ENCODE assay signal across 8 mouse cellular contexts in the genomic region with DNA sequence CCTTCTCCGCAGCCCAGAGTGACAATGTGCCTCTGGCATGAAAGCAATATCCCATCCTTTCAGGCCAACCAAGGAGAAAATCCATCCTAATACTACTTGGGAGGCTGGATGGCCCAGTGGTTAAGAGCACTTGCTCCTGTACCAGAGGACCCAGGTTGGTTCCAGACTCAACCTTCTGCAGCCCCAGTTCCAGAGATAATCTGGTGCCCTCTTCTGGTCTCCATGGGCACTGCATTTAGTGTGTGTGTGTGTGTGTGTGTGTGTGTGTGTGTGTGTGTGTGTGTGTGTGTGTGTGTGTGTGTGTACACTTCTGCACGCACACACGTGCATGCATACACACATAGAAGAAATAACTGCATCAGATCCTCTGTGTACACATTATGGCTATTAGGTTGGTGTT. TPM values are rescaled to one million over a fixed set of nuclear protein-coding genes. Genes with fewer than 3 reads are reported as not detected.
DNase-seq lines count a peak whose midpoint lies in the region; ATAC-seq lines count a peak whose summit lies in the region.

No protein-coding gene starts in this region.

- no peak overlapping the region for H3K27ac ChIP-seq in forebrain, embryonic 14.5 days (ENCODE audit: low read depth, low read length)
- no peak overlapping the region for H3K27ac ChIP-seq in forebrain, embryonic 15.5 days (replicated peaks)

- no peak overlapping the region for H3K9ac ChIP-seq in forebrain, embryonic 14.5 days (ENCODE audit: low read length)
- H3K9ac ChIP-seq in forebrain, embryonic 15.5 days (replicated peaks), result no peak overlapping the region

- WGBS in forebrain, embryonic 14.5 days, result 76% methylated on average over 3 of the region's 3 CpGs
- WGBS in forebrain, embryonic 15.5 days, result 72% methylated on average over 3 of the region's 3 CpGs

- peaks cover 39% of the 10 kb centered on the region for H3K36me3 ChIP-seq in forebrain, embryonic 14.5 days (ENCODE audit: control insufficient read depth, insufficient read depth, low read length)
- H3K36me3 ChIP-seq in forebrain, embryonic 15.5 days, result peaks cover 37% of the 10 kb centered on the region

- peak; percentile 13 for DNase-seq in forebrain, embryonic 14.5 days (ENCODE audit: low spot score)
- DNase-seq in right cerebral cortex, postnatal 4 days, result peak; percentile 23
- no peak for DNase-seq in right cerebral cortex, postnatal 10 days (ENCODE audit: low spot score in 2 of 2)
- DNase-seq in embryo, embryonic 9.5 days (ENCODE audit: extremely low spot score), result peak; percentile 11
- no peak for DNase-seq in frontal cortex, postnatal 14 days (ENCODE audit: low spot score in 2 of 2)
- DNase-seq in heart, adult 9 months (ENCODE audit: low spot score in 2 of 2), result no peak

- no peak overlapping the region for H3K4me2 ChIP-seq in forebrain, embryonic 14.5 days (ENCODE audit: low read length)
- H3K4me2 ChIP-seq in forebrain, embryonic 15.5 days (replicated peaks), result no peak overlapping the region

- no peaks in the 10 kb centered on the region for H3K4me1 ChIP-seq in forebrain, embryonic 14.5 days (ENCODE audit: control insufficient read depth, insufficient read depth, low read length)
- H3K4me1 ChIP-seq in forebrain, embryonic 15.5 days, result no peaks in the 10 kb centered on the region

- no peak for ATAC-seq in forebrain, embryonic 14.5 days
- no peak for ATAC-seq in forebrain, embryonic 15.5 days (replicated peaks)
- peak; percentile 58 for ATAC-seq in megakaryocyte, adult 5-6 weeks (ENCODE audit: poor library complexity, severe bottlenecking)

- no peaks in the 10 kb centered on the region for H3K27me3 ChIP-seq in forebrain, embryonic 14.5 days (replicated peaks; ENCODE audit: control insufficient read depth, insufficient read depth, low read length)
- H3K27me3 ChIP-seq in forebrain, embryonic 15.5 days, result no peaks in the 10 kb centered on the region

- no peak overlapping the region for H3K4me3 ChIP-seq in forebrain, embryonic 14.5 days (ENCODE audit: low read depth, low read length)
- H3K4me3 ChIP-seq in forebrain, embryonic 15.5 days, result no peak overlapping the region

- no peaks in the 10 kb centered on the region for H3K9me3 ChIP-seq in forebrain, embryonic 14.5 days (replicated peaks; ENCODE audit: control insufficient read depth, low read length)
- H3K9me3 ChIP-seq in forebrain, embryonic 15.5 days, result no peaks in the 10 kb centered on the region

RNA-seq across cellular contexts. Expression of a gene that starts 10.1 kb away (rescaled TPM):
- 261 and 273 TPM in 2 replicates for polyA plus RNA-seq in forebrain, embryonic 14.5 days (2014; fragmentation: Nextera tagmentation; extraction: Ambion mirVana)
- polyA plus RNA-seq in forebrain, embryonic 15.5 days (2015; fragmentation: Nextera tagmentation; extraction: Ambion mirVana), result 197 and 209 TPM in 2 replicates
- total RNA-seq in megakaryocyte, adult 5-6 weeks (2015), result 165 and 185 TPM in 2 replicates
- total RNA-seq in megakaryocyte, adult 5-6 weeks (2017), result 130 and 132 TPM in 2 replicates

RNA-seq across cellular contexts. Expression of a gene that starts 10.2 kb away (rescaled TPM):
- polyA plus RNA-seq in forebrain, embryonic 14.5 days (2014; fragmentation: Nextera tagmentation; extraction: Ambion mirVana), result 388 and 475 TPM in 2 replicates
- 328 and 352 TPM in 2 replicates for polyA plus RNA-seq in forebrain, embryonic 15.5 days (2015; fragmentation: Nextera tagmentation; extraction: Ambion mirVana)
- total RNA-seq in megakaryocyte, adult 5-6 weeks (2015), result 78.7 and 89.2 TPM in 2 replicates
- 163 and 189 TPM in 2 replicates for total RNA-seq in megakaryocyte, adult 5-6 weeks (2017)

RNA-seq across cellular contexts. Expression of a gene that starts 23.6 kb away (rescaled TPM):
- polyA plus RNA-seq in forebrain, embryonic 14.5 days (2014; fragmentation: Nextera tagmentation; extraction: Ambion mirVana), result 5.1 and 5.8 TPM in 2 replicates
- 3.6 and 5.8 TPM in 2 replicates for polyA plus RNA-seq in forebrain, embryonic 15.5 days (2015; fragmentation: Nextera tagmentation; extraction: Ambion mirVana)
- total RNA-seq in megakaryocyte, adult 5-6 weeks (2015), result 0.48 TPM in 1 of 2 replicates, not detected in the other
- total RNA-seq in megakaryocyte, adult 5-6 weeks (2017), result 0.40 TPM in 1 of 2 replicates, not detected in the other

RNA-seq across cellular contexts. Expression of a gene that starts 23.7 kb away (rescaled TPM):
- 18.3 and 22.0 TPM in 2 replicates for polyA plus RNA-seq in forebrain, embryonic 14.5 days (2014; fragmentation: Nextera tagmentation; extraction: Ambion mirVana)
- 22.8 and 23.3 TPM in 2 replicates for polyA plus RNA-seq in forebrain, embryonic 15.5 days (2015; fragmentation: Nextera tagmentation; extraction: Ambion mirVana)
- 19.6 and 26.2 TPM in 2 replicates for total RNA-seq in megakaryocyte, adult 5-6 weeks (2015)
- total RNA-seq in megakaryocyte, adult 5-6 weeks (2017), result 22.4 and 25.3 TPM in 2 replicates

RNA-seq across cellular contexts. Expression of a gene that starts 32.4 kb away (rescaled TPM):
- polyA plus RNA-seq in forebrain, embryonic 14.5 days (2014; fragmentation: Nextera tagmentation; extraction: Ambion mirVana), result 0.25 TPM in 1 of 2 replicates, not detected in the other
- polyA plus RNA-seq in forebrain, embryonic 15.5 days (2015; fragmentation: Nextera tagmentation; extraction: Ambion mirVana), result 0.19 and 0.31 TPM in 2 replicates
- not detected in 2 replicates for total RNA-seq in megakaryocyte, adult 5-6 weeks (2015)
- total RNA-seq in megakaryocyte, adult 5-6 weeks (2017), result not detected in 2 replicates

Comparison
In these comparisons a context has a peak if more than half of its experiments do, and no peak if none do; other contexts are left out.
1. DNase-seq: peak in forebrain, embryonic 14.5 days (single experiment), right cerebral cortex, postnatal 4 days (single experiment) and embryo, embryonic 9.5 days (single experiment); none in right cerebral cortex, postnatal 10 days (0 of 2), frontal cortex, postnatal 14 days (0 of 2) and heart, adult 9 months (0 of 2).